In the genomic region with DNA sequence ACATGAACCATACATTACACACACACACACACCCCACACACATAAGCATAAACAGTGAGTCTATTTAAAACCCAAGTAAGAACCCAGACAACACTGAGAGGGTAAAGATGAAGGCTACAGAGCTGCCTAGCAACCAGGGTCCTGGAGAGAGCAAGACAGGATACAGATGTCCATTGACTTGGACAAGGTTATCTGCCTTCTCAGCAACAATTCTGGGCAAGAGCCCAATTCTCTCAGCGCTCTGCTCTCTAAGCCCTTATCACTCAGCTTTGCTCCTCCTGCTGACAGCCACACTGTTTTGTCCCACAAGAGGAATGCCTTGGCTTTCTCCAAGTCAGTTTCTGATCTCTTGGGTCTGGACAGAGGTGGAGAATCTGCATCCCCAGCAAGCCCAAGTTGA, we compare ENCODE assay signal across 13 mouse cellular contexts. TPM values are rescaled to one million over a fixed set of nuclear protein-coding genes. Genes with fewer than 3 reads are reported as not detected.
DNase-seq lines count a peak whose midpoint lies in the region; ATAC-seq and TF ChIP-seq lines count a peak whose summit lies in the region.
"Had no signal": no experiment of that assay in that cellular context is flagged by ENCODE, and none has a peak within 500 bp of the region (broad histone marks: within the 10 kb centered on the region; RNA-seq: fewer than 3 reads in every experiment).

No protein-coding gene starts in this region.

- no peaks in the 10 kb centered on the region for H3K27me3 ChIP-seq in intestine, embryonic 15.5 days (replicated peaks)
- no peaks in the 10 kb centered on the region for H3K27me3 ChIP-seq in intestine, postnatal 0 days (replicated peaks; ENCODE audit: control insufficient read depth, insufficient read depth, low read length)
- peaks cover 6% of the 10 kb centered on the region for H3K27me3 ChIP-seq in heart, embryonic 12.5 days (replicated peaks)

- H3K27ac ChIP-seq in intestine, embryonic 15.5 days, result no peak overlapping the region
- no peak overlapping the region for H3K27ac ChIP-seq in intestine, postnatal 0 days (ENCODE audit: low read depth, low read length)
- H3K27ac ChIP-seq in heart, embryonic 12.5 days (ENCODE audit: poor library complexity, severe bottlenecking), result peak overlapping the region; percentile 65
- H3K27ac ChIP-seq in gastrocnemius, adult 2 months, result no peak overlapping the region
- H3K27ac ChIP-seq: hindbrain, embryonic 14.5 days had no signal

- H3K9ac ChIP-seq in intestine, embryonic 15.5 days, result no peak overlapping the region
- no peak overlapping the region for H3K9ac ChIP-seq in intestine, postnatal 0 days (ENCODE audit: low read depth, low read length)
- H3K9ac ChIP-seq in heart, embryonic 12.5 days, result no peak overlapping the region
- H3K9ac ChIP-seq: forebrain, postnatal 0 days; hindbrain, embryonic 14.5 days had no signal

- TF ChIP-seq CTCF in intestine, postnatal 0 days (IDR thresholded peaks at IDR 0.05; ENCODE audit: low read depth), result no peak
- no peak for TF ChIP-seq CTCF in gastrocnemius, adult 2 months (IDR thresholded peaks at IDR 0.05)

- H3K4me1 ChIP-seq in intestine, embryonic 15.5 days (replicated peaks), result no peaks in the 10 kb centered on the region
- H3K4me1 ChIP-seq in intestine, postnatal 0 days (replicated peaks; ENCODE audit: control insufficient read depth, insufficient read depth, low read length), result no peaks in the 10 kb centered on the region
- H3K4me1 ChIP-seq in heart, embryonic 12.5 days (replicated peaks), result peaks cover 14% of the 10 kb centered on the region

- H3K9me3 ChIP-seq in intestine, embryonic 15.5 days, result no peaks in the 10 kb centered on the region
- no peaks in the 10 kb centered on the region for H3K9me3 ChIP-seq in intestine, postnatal 0 days (ENCODE audit: control insufficient read depth)
- H3K9me3 ChIP-seq in heart, embryonic 12.5 days (replicated peaks), result no peaks in the 10 kb centered on the region

- ATAC-seq in intestine, embryonic 15.5 days, result peak; percentile 43
- no peak for ATAC-seq in intestine, postnatal 0 days
- peak; percentile 90 for ATAC-seq in heart, embryonic 12.5 days (ENCODE audit: insufficient number of reproducible peaks, low FRiP score)
- ATAC-seq: forebrain, postnatal 0 days had no signal

- no peaks in the 10 kb centered on the region for H3K36me3 ChIP-seq in intestine, embryonic 15.5 days
- H3K36me3 ChIP-seq in intestine, postnatal 0 days (ENCODE audit: control insufficient read depth, insufficient read depth), result no peaks in the 10 kb centered on the region
- no peaks in the 10 kb centered on the region for H3K36me3 ChIP-seq in heart, embryonic 12.5 days

- intact Hi-C loops in gastrocnemius, adult 2 months (cut with DNase I), result no loop called here

- no peak overlapping the region for H3K4me3 ChIP-seq in intestine, embryonic 15.5 days (replicated peaks)
- no peak overlapping the region for H3K4me3 ChIP-seq in intestine, postnatal 0 days (ENCODE audit: low read depth, low read length)
- no peak overlapping the region for H3K4me3 ChIP-seq in heart, embryonic 12.5 days
- no peak overlapping the region for H3K4me3 ChIP-seq in gastrocnemius, adult 2 months

- 67% methylated on average over 1 of the region's 1 CpGs for WGBS in intestine, embryonic 15.5 days
- 29% methylated on average over 1 of the region's 1 CpGs for WGBS in intestine, postnatal 0 days
- 4% methylated on average over 1 of the region's 1 CpGs for WGBS in heart, embryonic 12.5 days

- no peak overlapping the region for H3K4me2 ChIP-seq in intestine, embryonic 15.5 days (replicated peaks)
- H3K4me2 ChIP-seq in intestine, postnatal 0 days (replicated peaks; ENCODE audit: low read depth), result no peak overlapping the region
- no peak overlapping the region for H3K4me2 ChIP-seq in heart, embryonic 12.5 days
- H3K4me2 ChIP-seq: hindbrain, embryonic 14.5 days had no signal

- DNase-seq in 416B (ENCODE audit: low read depth), result peak; percentile 53
- peak; percentile 52 to 70 for DNase-seq in kidney, postnatal 4 days
- DNase-seq in gastrocnemius, adult 2 months, result no peak
- DNase-seq in cerebellum, adult 9-11 months, result no peak
- DNase-seq in spleen, postnatal 14 days (ENCODE audit: low spot score in 2 of 2), result no peak
- DNase-seq: forebrain, postnatal 0 days had no signal

RNA-seq across cellular contexts. Expression of a gene that starts 9.7 kb away (rescaled TPM):
- 69.8 and 70.1 TPM in 2 replicates for polyA plus RNA-seq in intestine, embryonic 15.5 days (2015; fragmentation: Nextera tagmentation; extraction: Ambion mirVana)
- polyA plus RNA-seq in intestine, postnatal 0 days (2015; fragmentation: Nextera tagmentation; extraction: Ambion mirVana), result 75.3 and 82.5 TPM in 2 replicates
- polyA plus RNA-seq in heart, embryonic 12.5 days (2016; fragmentation: Nextera tagmentation; extraction: Ambion mirVana), result 46.5 and 49.3 TPM in 2 replicates
- total RNA-seq in gastrocnemius, adult 2 months (2021), result 10 to 100 TPM; 28.1 to 29.3 TPM

RNA-seq across cellular contexts. Expression of a gene that starts 27.8 kb away (rescaled TPM):
- 0.95 and 1.1 TPM in 2 replicates for polyA plus RNA-seq in intestine, embryonic 15.5 days (2015; fragmentation: Nextera tagmentation; extraction: Ambion mirVana)
- polyA plus RNA-seq in intestine, postnatal 0 days (2015; fragmentation: Nextera tagmentation; extraction: Ambion mirVana), result 0.17 and 0.51 TPM in 2 replicates
- 1.1 and 1.4 TPM in 2 replicates for polyA plus RNA-seq in heart, embryonic 12.5 days (2016; fragmentation: Nextera tagmentation; extraction: Ambion mirVana)
- not detected for total RNA-seq in gastrocnemius, adult 2 months (2021)
- total RNA-seq: forebrain, postnatal 0 days; left cerebral cortex, postnatal 25 days; midbrain, postnatal 0 days had no signal
- polyA plus RNA-seq: brain, embryonic 14.5 days had no signal

RNA-seq across cellular contexts. Expression of a gene that starts 37.0 kb away (rescaled TPM):
- polyA plus RNA-seq in intestine, embryonic 15.5 days (2015; fragmentation: Nextera tagmentation; extraction: Ambion mirVana), result 0.18 and 0.29 TPM in 2 replicates
- polyA plus RNA-seq in intestine, postnatal 0 days (2015; fragmentation: Nextera tagmentation; extraction: Ambion mirVana), result 0.29 and 0.33 TPM in 2 replicates
- 0.28 and 0.36 TPM in 2 replicates for polyA plus RNA-seq in heart, embryonic 12.5 days (2016; fragmentation: Nextera tagmentation; extraction: Ambion mirVana)
- under 1 TPM; 0.08 to 0.13 TPM for total RNA-seq in gastrocnemius, adult 2 months (2021)

RNA-seq across cellular contexts. Expression of a gene that starts 41.7 kb away (rescaled TPM):
- not detected in 2 replicates for polyA plus RNA-seq in intestine, embryonic 15.5 days (2015; fragmentation: Nextera tagmentation; extraction: Ambion mirVana)
- polyA plus RNA-seq in intestine, postnatal 0 days (2015; fragmentation: Nextera tagmentation; extraction: Ambion mirVana), result not detected in 2 replicates
- polyA plus RNA-seq in heart, embryonic 12.5 days (2016; fragmentation: Nextera tagmentation; extraction: Ambion mirVana), result 0.26 TPM in 1 of 2 replicates, not detected in the other
- total RNA-seq in gastrocnemius, adult 2 months (2021), result under 1 TPM in 1 of 2 experiments, not detected in 1; 0.36 TPM
- total RNA-seq: left cerebral cortex, postnatal 25 days; midbrain, postnatal 0 days had no signal

Comparison
In these comparisons a context has a peak if more than half of its experiments do, and no peak if none do; other contexts are left out.
1. DNase-seq: peak in 416B (single experiment) and kidney, postnatal 4 days (2 of 2); none in gastrocnemius, adult 2 months (single experiment), cerebellum, adult 9-11 months (single experiment) and spleen, postnatal 14 days (0 of 2).